In genomic region chr16:75384526-75385222, GRCm38 (mm10) we compare ENCODE assay signal across 18 mouse cellular contexts.
"Had no signal": no experiment of that assay in that cellular context is flagged by ENCODE, and none has a peak within 500 bp of the region (broad histone marks: within the 10 kb centered on the region; RNA-seq: fewer than 3 reads in every experiment).

No protein-coding gene starts in this region.

- H3K27ac ChIP-seq: midbrain, embryonic 10.5 days; midbrain, embryonic 13.5 days; neural tube, embryonic 13.5 days; neural tube, embryonic 15.5 days had no signal

- H3K4me1 ChIP-seq: midbrain, embryonic 10.5 days; midbrain, embryonic 13.5 days; neural tube, embryonic 13.5 days; neural tube, embryonic 15.5 days had no signal

- H3K9ac ChIP-seq: lung, embryonic 14.5 days; midbrain, embryonic 13.5 days; neural tube, embryonic 13.5 days; neural tube, embryonic 15.5 days had no signal

- DNase-seq: lung, adult 18-20 months; lung, embryonic 14.5 days; lung, postnatal 10 days; lung, postnatal 4 days; retina, postnatal 1 day; right cerebral cortex, adult 18-20 months; right cerebral cortex, postnatal 25 days; right cerebral cortex, postnatal 4 days; spleen, adult 18-20 months; thymus, adult 2 months; thymus, postnatal 25 days; thymus, postnatal 4 days had no signal

- H3K4me3 ChIP-seq: midbrain, embryonic 10.5 days; midbrain, embryonic 13.5 days; myocyte; neural tube, embryonic 13.5 days; neural tube, embryonic 15.5 days had no signal

- H3K36me3 ChIP-seq: midbrain, embryonic 10.5 days; midbrain, embryonic 13.5 days; neural tube, embryonic 13.5 days; neural tube, embryonic 15.5 days had no signal

- H3K4me2 ChIP-seq: lung, embryonic 14.5 days; midbrain, embryonic 13.5 days; neural tube, embryonic 13.5 days; neural tube, embryonic 15.5 days had no signal

- H3K27me3 ChIP-seq: midbrain, embryonic 13.5 days; neural tube, embryonic 13.5 days; neural tube, embryonic 15.5 days had no signal

- H3K9me3 ChIP-seq: midbrain, embryonic 10.5 days; midbrain, embryonic 13.5 days; neural tube, embryonic 13.5 days; neural tube, embryonic 15.5 days had no signal

- ATAC-seq: midbrain, embryonic 13.5 days; midbrain, embryonic 16.5 days had no signal
